Mouse (Mus musculus): ENCODE data around the gene Mertk.
"Not testable (repeated sequence)": the region's sequence is repeated elsewhere in the genome, so short reads cannot be mapped to it uniquely, and the experiment has no call there.

Mertk gene

GRCm38 (mm10) chr2:128698693-128699181 lies at the start of gene Mertk:
Gene Mertk (plus strand): TSS chr2:128698956.
- peak; percentile 72 for DNase-seq

- DNase-seq: no peak
Measured at GRCm38 (mm10) chr2:128680661-128681060, 18.1 kb upstream of the Mertk start.

- peak; percentile 93 for DNase-seq
Measured at GRCm38 (mm10) chr2:128686921-128687557, 11.7 kb upstream of the Mertk start, which contains the start of gene Anapc1. Gene Anapc1 (minus strand): TSS chr2:128687391.

- DNase-seq: no peak
Measured at GRCm38 (mm10) chr2:128687558-128688120, 11.1 kb upstream of the Mertk start.

GRCm38 (mm10) chr2:128692336-128692735 lies 6.4 kb upstream of the Mertk start:
- no peak for DNase-seq

- DNase-seq: no peak
Measured at GRCm38 (mm10) chr2:128692771-128693170, 6.0 kb upstream of the Mertk start.

- DNase-seq: no peak
Measured at GRCm38 (mm10) chr2:128693236-128693635, 5.5 kb upstream of the Mertk start.

GRCm38 (mm10) chr2:128693828-128694227 lies 4.9 kb upstream of the Mertk start:
- not testable (repeated sequence) for DNase-seq

- DNase-seq: no peak
Measured at GRCm38 (mm10) chr2:128694548-128694947, 4.2 kb upstream of the Mertk start.

GRCm38 (mm10) chr2:128696426-128696825 lies 2.3 kb upstream of the Mertk start:
- no peak for DNase-seq

- DNase-seq: no peak
Measured at GRCm38 (mm10) chr2:128697047-128697446, 1.7 kb upstream of the Mertk start.

- DNase-seq: no peak
Measured at GRCm38 (mm10) chr2:128697566-128697965, 1.2 kb upstream of the Mertk start.

GRCm38 (mm10) chr2:128698140-128698692 lies 540 bp upstream of the Mertk start:
- DNase-seq: peak; percentile 72

GRCm38 (mm10) chr2:128699201-128699885 lies 587 bp downstream of the Mertk start:
- DNase-seq: no peak

GRCm38 (mm10) chr2:128704474-128704873 lies 5.7 kb downstream of the Mertk start:
- DNase-seq: no peak

GRCm38 (mm10) chr2:128709264-128709663 lies 10.5 kb downstream of the Mertk start:
- DNase-seq: no peak

GRCm38 (mm10) chr2:128710609-128711008 lies 11.9 kb downstream of the Mertk start:
- DNase-seq: no peak

- DNase-seq: no peak
Measured at GRCm38 (mm10) chr2:128712940-128713339, 14.2 kb downstream of the Mertk start.

GRCm38 (mm10) chr2:128713548-128714003 lies 14.8 kb downstream of the Mertk start:
- no peak for DNase-seq

- no peak for DNase-seq
Measured at GRCm38 (mm10) chr2:128714724-128715241, 16.0 kb downstream of the Mertk start.

GRCm38 (mm10) chr2:128715979-128716378 lies 17.2 kb downstream of the Mertk start:
- no peak for DNase-seq

- no peak for DNase-seq
Measured at GRCm38 (mm10) chr2:128719380-128719779, 20.6 kb downstream of the Mertk start.

- no peak for DNase-seq
Measured at GRCm38 (mm10) chr2:128722106-128722710, 23.5 kb downstream of the Mertk start.

All from right cerebral cortex, adult 18-20 months (tissue).